Mouse (Mus musculus): ENCODE measurements around the gene Napb. TPM values are rescaled to one million over a fixed set of nuclear protein-coding genes. Genes with fewer than 3 reads are reported as not detected.

Napb gene
- 2.3 TPM for polyA plus RNA-seq (2014; fragmentation: Illumina TruSeq; extraction: RNeasy Lipid Tissue Mini Kit (QIAGEN cat#74804); ENCODE audit: low read depth, low replicate concordance)

DNA sequence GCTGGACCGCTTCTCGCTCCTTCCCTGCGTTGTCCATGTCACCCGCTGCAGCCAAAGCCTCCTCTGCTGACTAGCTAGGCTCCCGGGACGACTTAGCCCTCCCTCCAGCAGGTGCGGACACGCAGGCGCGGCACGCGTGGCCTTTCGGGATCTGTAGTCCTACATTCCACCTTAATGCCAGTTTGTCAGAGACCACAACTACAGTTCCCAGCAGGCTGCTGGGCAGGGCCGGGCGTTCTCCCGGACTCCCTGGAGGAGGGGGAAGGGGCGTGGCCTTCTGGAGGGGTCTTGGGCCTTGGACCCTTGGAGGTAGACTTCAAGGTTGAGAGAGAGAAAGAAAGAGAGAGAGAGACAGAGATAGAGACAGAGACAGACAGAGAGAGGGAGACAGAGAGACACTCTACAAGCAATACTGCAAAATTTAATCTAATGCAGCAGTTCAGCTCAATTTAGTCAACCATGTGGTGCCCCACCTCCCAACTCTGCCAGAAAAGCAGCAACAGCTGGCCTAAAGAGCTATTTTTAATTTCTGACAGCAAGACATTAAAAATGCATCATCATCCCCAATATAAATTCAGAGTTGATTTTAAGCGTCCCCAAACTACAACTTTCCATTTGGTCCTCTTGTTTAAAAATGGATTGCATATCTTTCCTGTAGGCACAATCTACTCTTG is at the start of gene Napb:
Gene Napb (minus strand): TSS at position 141 of the 674 bp plus-strand sequence.

DNA sequence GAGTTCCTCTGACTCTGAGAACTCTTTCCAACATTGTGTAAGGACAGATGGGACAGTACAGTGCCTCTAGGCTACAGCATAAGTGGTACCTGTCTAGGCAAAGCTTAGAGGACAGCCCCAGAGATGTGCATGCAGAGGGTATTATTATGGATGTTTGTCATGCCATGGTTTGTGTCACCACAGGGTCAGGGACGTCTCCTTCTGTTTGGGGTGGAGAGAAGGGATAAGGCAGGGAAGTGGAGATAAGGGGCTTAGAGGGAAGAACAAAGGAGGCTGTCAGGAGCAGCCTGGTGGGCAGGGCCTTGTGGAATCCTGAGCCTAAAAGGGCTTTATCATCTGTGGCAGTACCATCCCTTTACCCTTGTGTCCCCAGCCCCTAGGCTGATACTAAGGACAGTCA is 49.4 kb upstream of the Napb start, which contains the start of gene 8030411F24Rik:
Gene 8030411F24Rik (plus strand): TSS at position 301 of the 400 bp plus-strand sequence.

DNA sequence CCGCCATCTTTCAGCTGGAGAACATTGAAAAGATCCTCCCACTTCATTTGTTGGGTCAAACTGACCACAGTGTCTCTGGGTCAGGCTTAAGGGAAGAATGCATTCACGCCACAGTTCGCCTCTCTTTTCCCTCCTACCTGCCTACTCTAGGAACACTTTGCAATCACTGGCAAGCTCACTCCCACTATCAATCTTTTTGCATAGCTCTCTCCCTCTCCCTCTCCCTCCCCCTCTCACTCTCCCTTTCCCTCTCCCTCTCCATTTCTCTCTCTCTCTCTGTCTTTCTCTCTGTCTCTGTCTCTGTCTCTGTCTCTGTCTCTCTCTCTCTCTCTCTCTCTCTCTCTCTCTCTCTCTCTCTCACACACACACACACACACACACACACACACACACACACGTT is 39.1 kb upstream of the Napb start, which contains the start of gene Cst11:
Gene Cst11 (minus strand): TSS at position 101 of the 400 bp plus-strand sequence.

DNA sequence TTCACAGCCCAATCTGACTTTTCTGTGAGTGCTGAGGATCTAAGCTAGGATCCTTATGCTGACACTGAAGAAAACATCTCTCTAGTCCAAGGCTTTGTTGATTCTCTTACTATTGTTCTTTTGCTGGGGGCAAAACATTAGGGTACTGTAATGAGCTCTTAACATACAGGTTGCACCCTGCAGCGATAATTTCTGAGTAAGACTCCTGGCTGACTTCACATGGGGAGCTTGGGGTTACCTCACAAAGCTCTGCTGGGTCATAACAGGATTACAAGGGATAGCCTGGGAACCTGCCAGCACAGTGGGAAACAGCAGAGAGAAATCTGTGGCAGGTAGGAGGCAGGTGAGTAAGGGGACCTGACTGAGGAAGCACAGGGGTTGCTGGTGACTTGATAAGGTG is 17.8 kb upstream of the Napb start, which contains the start of gene Cstl1:
Gene Cstl1 (plus strand): TSS at position 301 of the 400 bp plus-strand sequence.

DNA sequence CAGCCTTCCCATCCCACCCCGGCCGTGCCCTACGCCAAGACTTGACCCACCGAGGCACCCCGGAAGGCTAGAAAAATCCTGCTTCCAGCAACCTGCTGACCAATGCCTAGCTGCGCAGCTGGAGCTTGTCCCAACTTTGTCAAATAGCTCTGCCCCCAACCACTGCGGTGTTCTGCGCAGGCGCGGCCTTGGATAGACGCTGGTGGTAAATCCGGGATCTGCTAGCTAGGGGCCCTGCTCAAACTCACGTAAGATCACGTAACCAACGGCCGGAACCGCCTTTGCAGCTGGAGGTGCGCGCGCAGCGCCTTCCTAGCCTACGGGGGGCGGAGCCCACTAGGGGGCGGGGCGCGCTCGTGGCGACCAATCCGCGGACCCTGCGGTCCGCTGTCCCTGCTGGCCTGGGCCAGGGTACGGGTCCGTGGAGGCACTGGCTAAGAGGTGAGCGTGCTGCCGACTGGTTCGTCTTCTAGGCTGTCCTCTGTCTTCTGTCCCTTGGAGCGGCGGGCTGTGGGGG is 51.4 kb downstream of the Napb start, which contains the start of gene Gzf1:
Gene Gzf1 (plus strand): TSS at position 249 of the 517 bp plus-strand sequence.

DNA sequence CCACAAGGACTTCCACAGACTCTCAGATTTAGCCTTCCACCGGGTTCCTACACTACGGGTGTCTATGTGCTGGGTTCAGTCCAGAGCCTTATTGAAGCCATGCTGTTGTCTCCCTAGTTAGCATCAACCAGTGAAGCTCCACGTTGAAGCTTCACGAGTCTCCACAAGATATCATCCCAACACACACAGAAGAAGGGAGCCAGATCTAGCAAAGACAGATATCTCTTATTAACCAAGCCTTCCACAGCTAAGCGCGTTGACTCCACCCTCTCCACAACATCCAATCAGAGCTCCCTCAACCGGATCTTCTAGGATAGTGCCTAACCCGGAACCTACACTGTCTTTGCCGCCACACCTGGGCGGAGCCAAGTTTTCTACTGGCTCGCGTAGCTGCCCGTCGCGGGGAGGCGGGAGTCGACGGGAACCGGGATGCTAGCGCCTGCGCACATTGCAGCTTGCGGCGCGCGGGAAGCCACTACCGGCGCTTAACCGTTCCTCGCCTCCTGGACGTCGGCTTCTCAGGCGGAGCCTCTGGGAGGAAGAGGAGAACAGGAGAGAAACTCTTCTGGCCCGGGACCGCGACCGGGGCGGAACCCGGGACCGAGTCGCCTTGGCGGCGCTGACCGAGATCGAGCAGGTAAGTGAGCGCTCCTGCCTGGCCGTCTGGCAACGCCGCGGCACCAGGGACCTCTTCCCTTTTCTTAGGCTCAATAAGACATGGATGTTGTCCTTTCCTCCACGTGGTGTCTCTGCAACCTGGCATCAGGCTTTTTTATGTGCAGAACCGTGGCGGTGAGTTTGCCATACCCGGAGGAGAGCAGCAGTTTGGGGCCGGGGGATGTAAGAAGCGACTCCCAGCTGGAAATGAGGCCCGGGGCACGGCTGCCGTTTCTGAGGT is 59.8 kb downstream of the Napb start, which contains the start of gene Nxt1:
Gene Nxt1 (plus strand): TSS at position 403 of the 898 bp plus-strand sequence.

Other genes with a start within 250 kb of the Napb start
- gene Nxt1, start 59.9 kb downstream of the Napb start, polyA plus RNA-seq (2014; fragmentation: Illumina TruSeq; extraction: RNeasy Lipid Tissue Mini Kit (QIAGEN cat#74804); ENCODE audit: low read depth, low replicate concordance) = 5.0 TPM
- 46.1 TPM for gene Gzf1, start 51.4 kb downstream of the Napb start, polyA plus RNA-seq (2014; fragmentation: Illumina TruSeq; extraction: RNeasy Lipid Tissue Mini Kit (QIAGEN cat#74804); ENCODE audit: low read depth, low replicate concordance)
- not detected for gene Cstl1, start 17.9 kb upstream of the Napb start, polyA plus RNA-seq (2014; fragmentation: Illumina TruSeq; extraction: RNeasy Lipid Tissue Mini Kit (QIAGEN cat#74804); ENCODE audit: low read depth, low replicate concordance)
- gene Cst11, start 39.0 kb upstream of the Napb start, polyA plus RNA-seq (2014; fragmentation: Illumina TruSeq; extraction: RNeasy Lipid Tissue Mini Kit (QIAGEN cat#74804); ENCODE audit: low read depth, low replicate concordance) = not detected
- gene 8030411F24Rik, start 49.5 kb upstream of the Napb start, polyA plus RNA-seq (2014; fragmentation: Illumina TruSeq; extraction: RNeasy Lipid Tissue Mini Kit (QIAGEN cat#74804); ENCODE audit: low read depth, low replicate concordance) = not detected
- not detected for gene Cst12, start 56.9 kb upstream of the Napb start, polyA plus RNA-seq (2014; fragmentation: Illumina TruSeq; extraction: RNeasy Lipid Tissue Mini Kit (QIAGEN cat#74804); ENCODE audit: low read depth, low replicate concordance)
- gene Cst8, start 66.3 kb upstream of the Napb start, polyA plus RNA-seq (2014; fragmentation: Illumina TruSeq; extraction: RNeasy Lipid Tissue Mini Kit (QIAGEN cat#74804); ENCODE audit: low read depth, low replicate concordance) = not detected
- not detected for gene Cst13, start 87.6 kb upstream of the Napb start, polyA plus RNA-seq (2014; fragmentation: Illumina TruSeq; extraction: RNeasy Lipid Tissue Mini Kit (QIAGEN cat#74804); ENCODE audit: low read depth, low replicate concordance)
- gene Cst9, start 102.7 kb upstream of the Napb start, polyA plus RNA-seq (2014; fragmentation: Illumina TruSeq; extraction: RNeasy Lipid Tissue Mini Kit (QIAGEN cat#74804); ENCODE audit: low read depth, low replicate concordance) = not detected
- not detected for gene 9230104L09Rik, start 132.6 kb upstream of the Napb start, polyA plus RNA-seq (2014; fragmentation: Illumina TruSeq; extraction: RNeasy Lipid Tissue Mini Kit (QIAGEN cat#74804); ENCODE audit: low read depth, low replicate concordance)
- gene Cst3, start 143.2 kb upstream of the Napb start, polyA plus RNA-seq (2014; fragmentation: Illumina TruSeq; extraction: RNeasy Lipid Tissue Mini Kit (QIAGEN cat#74804); ENCODE audit: low read depth, low replicate concordance) = 30.6 TPM